Mouse (Mus musculus) brain, embryonic 14.5 days (tissue): ENCODE measurements at regions not wholly inside any gene's neighbourhood (a gene's known extent, or its start where the extent isn't known, plus 50 kb on each side); places are given as distances from the start of the nearest gene placed in this dataset.

Experiments used
- DNase-seq: peaks from one replicate; pipeline ENCODE4 v3.0.0-alpha.2; 2011; ENCODE audit warnings: low read depth
- CTCF ChIP-seq: fragments of 200-500 bp; IDR thresholded peaks from 2 replicates; pipeline ENCODE4 v1.5.1; 2012; ENCODE audit warnings: inconsistent platforms, mild to moderate bottlenecking, moderate library complexity, borderline replicate concordance; ENCODE audit not compliant: insufficient read depth, insufficient read length; ENCODE audit errors: extremely low read depth
- POLR2A ChIP-seq: fragments of 200-500 bp; IDR thresholded peaks from 2 replicates; pipeline ENCODE4 v1.6.1; 2012; ENCODE audit warnings: mild to moderate bottlenecking, inconsistent platforms, borderline replicate concordance; ENCODE audit not compliant: poor library complexity, insufficient read depth, insufficient read length, severe bottlenecking; ENCODE audit errors: extremely low read depth

GRCm38 (mm10) chrX:53976273-53977135 is 179.0 kb upstream of the Xlr start:
- no peak for TF ChIP-seq CTCF
- no peak for TF ChIP-seq POLR2A
- DNase-seq: peak; percentile 4

GRCm38 (mm10) chrX:53975545-53976272 is 178.2 kb upstream of the Xlr start:
- DNase-seq: peak; percentile 1

GRCm38 (mm10) chrX:53974732-53975544 is 177.4 kb upstream of the Xlr start:
- DNase-seq: peak; percentile 16
- no peak for TF ChIP-seq POLR2A
- no peak for TF ChIP-seq CTCF

More at GRCm38 (mm10) chrX:53975545-53976272, 178.2 kb upstream of the Xlr start:
- TF ChIP-seq CTCF: no peak
- TF ChIP-seq POLR2A: no peak
